Mouse (Mus musculus) thymus, postnatal 4 days (tissue): ENCODE results near the gene Fcho1.
A peak's percentile ranks its signal among the peaks of the same experiment; 100 is the strongest.

ENCODE experiments used
- DNase-seq: peaks from one replicate; pipeline ENCODE4 v3.0.0; 2021

The Fcho1 gene

DNA sequence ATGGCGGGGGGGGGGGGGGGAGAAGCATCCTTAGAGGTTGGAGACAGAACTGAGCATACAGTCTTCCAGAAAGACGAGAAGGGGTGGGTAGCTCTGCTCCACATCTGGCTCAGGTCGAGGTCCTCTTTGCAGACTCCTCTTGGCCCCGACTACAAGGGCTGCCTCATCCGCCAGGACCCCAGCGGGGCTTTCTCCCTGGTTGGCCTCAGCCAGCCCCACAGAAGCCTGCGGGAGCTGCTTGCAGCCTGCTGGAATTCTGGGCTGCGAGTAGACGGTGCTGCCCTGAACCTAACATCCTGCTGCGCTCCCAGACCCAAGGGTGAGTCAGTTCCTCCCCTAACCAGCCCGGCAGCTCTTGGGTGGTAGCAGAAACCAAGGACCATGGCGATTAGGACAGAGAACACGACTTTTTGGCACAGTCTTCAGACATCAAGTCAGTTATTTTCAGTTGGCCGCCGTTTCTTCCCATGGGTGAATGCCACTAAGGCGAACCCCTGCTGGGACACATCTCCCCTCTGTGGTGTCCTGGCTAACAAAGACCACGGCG is 44.1 kb downstream of the Fcho1 start:
- no peak for DNase-seq

- no peak for DNase-seq
Observed at GRCm38 (mm10) chr8:71680471-71680870, 45.0 kb downstream of the Fcho1 start.

DNA sequence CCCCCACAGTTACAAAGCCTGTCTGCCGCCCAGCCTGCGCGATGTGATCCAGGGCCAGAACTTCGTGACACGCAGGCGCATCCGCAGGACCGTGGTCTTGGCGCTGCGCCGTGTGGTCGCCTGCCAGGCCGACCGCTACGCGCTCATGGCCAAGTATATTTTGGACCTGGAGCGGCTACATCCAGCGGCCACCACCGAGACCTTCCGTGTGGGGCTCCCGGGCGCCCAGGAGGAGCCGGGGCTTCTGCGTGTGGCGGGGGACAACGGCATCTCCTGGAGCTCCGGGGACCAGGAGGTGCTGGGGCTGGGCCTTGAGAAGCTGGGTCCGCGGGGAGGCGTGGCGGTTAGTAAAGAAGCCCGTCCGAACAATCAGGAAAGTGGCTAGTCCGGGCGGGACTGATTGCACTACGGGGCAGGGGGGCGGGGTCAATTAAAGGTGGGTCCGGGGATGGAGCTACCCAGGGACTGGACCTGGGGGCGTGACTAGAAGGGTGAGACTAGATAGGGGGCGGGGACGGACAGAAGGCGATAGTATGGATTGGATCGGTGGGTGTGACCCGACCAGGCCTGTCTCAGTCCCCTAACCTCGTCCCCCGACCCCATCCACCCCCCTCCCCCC is 45.9 kb downstream of the Fcho1 start:
- DNase-seq = no peak

GRCm38 (mm10) chr8:71679116-71679515 is 46.4 kb downstream of the Fcho1 start:
- no peak for DNase-seq

DNA sequence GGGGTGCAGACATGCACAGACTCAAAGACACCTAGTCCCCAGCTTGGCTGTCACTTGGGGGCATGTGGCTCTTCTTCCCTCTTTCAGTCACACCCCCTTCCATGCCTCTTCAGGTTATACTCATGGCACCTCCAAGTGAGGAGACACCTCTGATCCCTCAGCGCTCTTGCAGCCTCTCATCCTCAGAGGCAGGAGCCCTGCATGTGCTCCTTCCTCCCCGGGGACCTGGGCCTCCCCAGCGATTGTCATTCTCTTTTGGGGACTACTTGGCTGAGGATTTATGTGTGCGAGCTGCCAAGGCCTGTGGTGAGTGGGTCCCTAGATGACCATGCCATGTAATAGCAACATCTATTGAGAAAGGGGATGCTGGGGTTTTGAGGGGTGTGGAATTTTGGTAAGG is 47.3 kb downstream of the Fcho1 start:
- no peak for DNase-seq

GRCm38 (mm10) chr8:71677555-71677954 is 48.0 kb downstream of the Fcho1 start:
- DNase-seq = peak; percentile 53

DNA sequence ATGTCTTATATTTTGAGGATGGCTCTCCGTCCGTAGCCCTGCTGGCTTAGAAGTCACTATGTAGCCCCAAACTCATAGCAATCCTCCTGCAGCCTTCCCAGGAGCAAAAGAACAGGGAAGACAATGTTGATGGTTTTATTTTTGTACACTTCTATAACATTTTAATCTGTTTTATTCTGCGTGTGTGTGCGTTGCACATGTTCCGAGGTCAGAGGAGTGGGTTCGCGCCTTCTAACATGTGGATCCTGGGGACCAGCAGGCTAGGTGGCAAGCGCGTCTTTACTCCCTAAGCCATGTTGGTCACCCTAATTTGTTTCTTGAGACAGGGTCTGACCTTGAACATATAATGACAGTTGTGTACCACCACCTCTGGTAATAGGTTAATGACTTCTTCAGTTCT is 48.7 kb downstream of the Fcho1 start:
- DNase-seq = no peak

GRCm38 (mm10) chr8:71676020-71676741 is 49.3 kb downstream of the Fcho1 start, which contains the start of gene Jak3:
Gene Jak3, plus strand, starts transcription at chr8:71676296.
- peak; percentile 79 for DNase-seq

DNA sequence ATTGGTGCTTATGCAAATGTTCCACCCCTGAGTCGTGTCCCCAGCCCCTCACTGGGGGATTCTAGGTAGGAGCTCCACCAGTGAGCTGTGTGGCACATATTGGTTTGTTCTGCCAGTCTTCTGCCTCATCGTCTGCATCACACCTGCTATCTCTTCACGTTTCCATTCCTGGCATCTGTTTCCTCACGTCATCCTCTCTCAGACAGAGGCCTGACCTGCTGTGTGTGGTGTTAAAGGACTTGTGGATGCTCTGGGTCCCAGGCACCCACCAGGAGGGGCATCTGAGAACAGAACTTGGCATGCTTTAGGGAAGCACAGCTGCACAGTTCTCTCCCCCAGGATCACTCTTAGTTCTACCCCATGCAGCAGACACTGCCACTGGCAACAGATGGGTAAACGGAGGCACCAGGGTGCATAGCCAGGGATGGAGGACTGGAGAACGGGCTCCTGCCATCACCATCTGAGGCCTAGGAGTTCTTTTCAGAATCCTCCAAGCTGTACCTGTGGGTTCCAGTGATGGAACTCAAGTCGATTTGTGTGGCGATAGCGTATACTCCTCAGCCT is 50.0 kb downstream of the Fcho1 start:
- DNase-seq = no peak

DNA sequence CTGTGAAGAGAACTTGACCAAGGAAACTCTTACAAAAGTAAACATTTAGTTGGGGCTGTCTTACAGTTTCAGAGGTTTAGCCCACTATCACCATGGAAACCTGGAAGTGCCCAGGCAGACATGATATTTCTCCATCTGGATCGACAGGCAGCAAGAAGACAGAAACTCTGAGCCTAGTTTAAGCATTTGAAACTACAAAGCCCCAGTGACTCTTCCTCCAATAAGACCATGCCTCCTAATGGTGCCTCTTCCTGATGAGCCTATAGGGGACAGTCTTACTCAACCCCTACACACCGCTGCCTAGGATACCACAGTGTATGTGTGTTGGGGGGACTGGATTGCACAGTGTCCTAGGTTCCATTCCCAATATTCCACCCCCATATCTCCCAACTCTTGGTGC is 51.4 kb downstream of the Fcho1 start:
- DNase-seq = no peak

DNA sequence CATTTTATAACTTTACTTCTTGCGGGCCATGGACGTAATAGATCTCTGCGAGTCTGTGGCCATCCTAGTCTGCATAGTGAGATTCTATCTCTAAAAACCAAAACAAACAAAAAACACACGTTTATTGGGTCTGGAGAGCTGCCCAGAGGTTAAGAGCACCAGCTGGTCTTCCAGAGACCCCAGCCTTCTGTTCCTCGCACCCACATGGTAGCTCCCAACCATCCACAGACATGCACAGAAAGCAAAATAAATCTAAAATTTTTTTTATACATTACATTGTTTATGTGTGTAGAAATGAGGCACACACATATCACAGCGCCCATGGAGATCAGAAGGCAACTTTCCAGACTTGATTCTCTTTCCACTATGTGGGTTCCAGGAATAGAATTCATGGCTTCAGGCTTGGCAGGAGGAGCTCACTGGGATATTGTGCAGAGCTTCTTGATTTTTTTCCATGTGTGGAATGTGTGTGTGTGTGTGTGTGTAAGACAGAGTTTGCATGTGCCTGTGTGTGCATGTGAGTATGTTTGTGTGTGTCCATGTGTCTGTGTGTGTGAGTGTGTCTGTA is 53.3 kb downstream of the Fcho1 start:
- DNase-seq = no peak

DNA sequence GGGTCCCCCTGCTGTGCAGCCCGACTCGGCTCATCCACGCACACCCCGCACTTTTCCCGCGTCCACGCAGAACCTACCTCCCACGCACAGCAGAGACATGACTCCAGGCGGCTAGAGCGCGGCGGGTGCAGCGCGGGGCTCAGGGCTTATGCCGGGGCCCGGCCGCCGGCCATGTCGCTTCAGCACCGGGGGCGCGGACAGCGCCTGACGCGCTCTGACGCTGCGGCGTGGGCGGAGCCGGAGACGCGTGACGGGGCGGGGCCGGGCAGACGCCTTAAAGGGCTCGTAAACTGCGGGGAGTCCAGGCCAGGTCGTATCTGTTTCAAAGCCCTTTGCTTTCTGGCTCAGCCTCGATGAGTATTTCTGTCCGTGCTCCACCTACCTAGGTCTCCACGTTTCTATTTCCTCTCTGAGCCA is 54.0 kb downstream of the Fcho1 start, which contains the start of gene Unc13a:
Unc13a (minus strand) TSS at position 209 of the 417 bp plus-strand sequence.
- DNase-seq = peak; percentile 98

- DNase-seq = peak; percentile 58
Observed at GRCm38 (mm10) chr8:71670621-71671548, 54.6 kb downstream of the Fcho1 start.

DNA sequence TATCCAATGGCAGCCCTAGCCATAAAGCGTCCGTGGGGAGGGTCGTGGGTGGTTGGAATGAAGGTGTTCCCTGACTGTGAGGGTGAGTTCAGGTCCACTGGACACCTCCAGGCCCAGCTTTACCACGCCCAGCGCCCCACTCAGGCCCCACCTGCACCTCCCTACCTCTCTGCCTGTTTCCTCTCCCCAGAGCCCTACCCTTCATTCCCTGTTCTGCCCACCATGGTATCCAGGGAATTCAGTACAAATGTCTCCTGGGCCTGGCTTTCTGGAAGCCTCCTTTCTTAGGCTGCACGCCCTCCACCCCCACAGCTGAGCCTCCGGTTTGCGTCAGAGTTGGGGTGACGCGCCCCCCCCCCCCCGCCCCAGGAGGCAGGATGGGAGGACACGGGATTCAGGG is 55.3 kb downstream of the Fcho1 start:
- no peak for DNase-seq

GRCm38 (mm10) chr8:71668220-71668975 is 57.1 kb downstream of the Fcho1 start:
- peak; percentile 54 for DNase-seq

- no peak for DNase-seq
Observed at GRCm38 (mm10) chr8:71667256-71667655, 58.3 kb downstream of the Fcho1 start.

GRCm38 (mm10) chr8:71666855-71667254 is 58.7 kb downstream of the Fcho1 start:
- no peak for DNase-seq

DNA sequence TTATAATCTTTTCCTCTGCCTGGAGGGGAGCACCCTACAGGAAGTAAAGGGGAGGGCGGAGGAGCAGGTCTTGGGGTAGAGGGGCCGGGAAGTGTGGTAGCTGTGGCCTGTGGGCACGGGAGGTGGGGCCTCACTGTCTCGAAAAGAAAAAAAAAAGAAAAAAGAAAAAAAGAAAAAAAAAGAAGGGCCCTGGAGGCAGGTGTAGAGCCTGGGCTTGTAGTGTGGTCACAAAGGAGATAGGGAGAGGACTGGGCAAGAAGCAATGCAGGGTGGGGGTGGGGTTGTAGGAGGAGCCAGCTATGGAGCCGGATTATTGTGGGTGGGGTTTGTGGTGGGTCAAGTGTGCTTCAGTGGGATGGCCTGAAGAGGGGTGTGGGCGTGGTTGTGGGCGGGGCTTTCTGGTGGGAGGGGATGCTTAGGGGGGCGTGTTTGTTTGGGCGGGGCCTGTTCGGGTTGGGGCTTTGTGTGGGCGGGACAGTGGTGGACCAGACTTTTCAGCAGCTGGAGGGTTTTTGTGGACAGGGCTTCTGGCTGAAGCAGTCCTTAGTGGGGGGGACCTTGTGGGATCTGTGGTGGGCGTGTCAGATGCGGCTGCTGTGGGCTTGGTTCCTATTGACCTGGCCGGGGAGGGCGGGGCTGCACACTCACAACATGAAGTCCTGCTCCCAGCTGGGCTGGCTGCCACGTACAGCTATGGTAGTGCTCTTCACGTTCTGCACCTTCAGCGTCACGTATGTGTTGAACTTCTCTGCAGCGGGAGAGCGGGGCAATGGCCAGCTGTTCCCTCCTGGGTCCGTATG is 60.0 kb downstream of the Fcho1 start:
- peak; percentile 75 for DNase-seq

DNA sequence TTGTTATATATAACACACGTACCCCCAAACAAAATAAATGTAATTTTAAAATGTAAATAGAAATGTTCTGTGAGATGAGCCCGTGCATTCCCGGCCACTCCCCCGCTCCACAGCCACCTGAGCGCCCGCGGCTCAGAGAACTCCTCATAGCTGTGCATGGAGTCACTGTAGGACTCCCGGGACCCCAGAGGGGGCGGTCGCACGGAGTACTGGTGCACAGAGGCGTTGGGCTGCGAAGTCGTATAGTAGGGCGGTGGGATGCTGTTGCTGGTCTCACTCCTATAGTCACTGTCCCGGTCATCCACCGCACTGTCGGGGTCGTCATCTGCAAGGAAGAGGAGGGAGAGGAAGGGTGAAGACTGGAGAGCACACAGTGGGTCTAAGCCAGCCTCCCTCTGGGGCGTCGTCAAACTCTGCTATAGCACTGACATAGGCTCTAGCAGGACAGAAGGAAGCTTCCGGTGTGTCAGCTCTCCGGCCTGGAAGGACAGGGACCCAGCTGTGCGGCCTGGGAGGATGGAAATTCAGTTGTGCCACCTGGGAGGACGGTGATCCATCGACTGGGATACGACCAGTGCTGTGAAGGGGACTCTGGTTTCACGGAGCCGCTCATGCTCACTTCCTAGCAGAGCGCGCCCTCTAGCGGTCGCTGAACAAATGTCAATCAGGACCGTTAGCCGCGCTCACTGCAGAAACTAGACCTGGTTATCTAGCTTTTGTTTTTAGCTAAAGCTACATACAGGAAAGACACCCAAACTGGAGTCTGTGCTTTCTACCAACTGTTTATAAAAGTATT is 65.0 kb downstream of the Fcho1 start:
- DNase-seq = peak; percentile 93

- no peak for DNase-seq
Observed at GRCm38 (mm10) chr8:71659751-71660150, 65.8 kb downstream of the Fcho1 start.
